Mouse (Mus musculus) brain, adult 10 weeks (tissue): ENCODE results near the gene Prss3. TPM values are rescaled to one million over a fixed set of nuclear protein-coding genes. Genes with fewer than 3 reads are reported as not detected.

Experiments
- polyA plus RNA-seq: library from polyadenylated mRNA; stranded (reverse); fragments of 350-450 nt; fragmentation: Illumina TruSeq; extraction: RNeasy Lipid Tissue Mini Kit (QIAGEN cat#74804); gene quantifications from one replicate; pipeline ENCODE4 v1.2.3, GENCODE M21; 2015; ENCODE audit warnings: low read depth, low replicate concordance

Prss3 gene
- not detected for polyA plus RNA-seq

DNA sequence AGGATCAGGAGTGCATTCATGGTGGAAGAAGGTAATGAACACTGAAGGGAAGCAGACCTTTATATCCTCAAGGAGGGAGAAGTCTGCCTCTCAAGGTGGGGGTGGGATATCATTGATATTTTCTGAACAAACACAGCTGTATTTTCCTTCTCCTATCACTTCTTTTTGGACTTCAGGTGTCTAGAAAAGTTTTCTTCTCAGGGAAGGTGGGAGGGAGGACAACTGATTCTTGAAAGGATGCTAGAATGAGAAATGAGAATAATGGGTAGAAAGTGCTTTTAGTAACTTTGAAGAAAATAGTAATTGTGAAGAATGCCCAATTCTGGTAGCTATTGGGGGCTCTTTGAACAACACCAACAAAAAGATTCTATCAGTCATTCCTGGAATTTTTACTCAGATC lies at the start of gene Prss3:
Prss3 (minus strand) TSS at position 101 of the 400 bp plus-strand sequence.

GRCm38 (mm10) chr6:41392056-41392455 lies 14.6 kb upstream of the Prss3 start, which contains the start of gene Gm5771:
Gene Gm5771, plus strand, starts transcription at chr6:41392356.

GRCm38 (mm10) chr6:41353932-41354331 lies 23.5 kb downstream of the Prss3 start, which contains the start of gene Try10:
Gene Try10, plus strand, starts transcription at chr6:41354105.

Other genes starting within 250 kb of the Prss3 start
- gene Try4, start 75.4 kb downstream of the Prss3 start, polyA plus RNA-seq = not detected
- not detected for gene Try5, start 60.8 kb downstream of the Prss3 start, polyA plus RNA-seq
- not detected for gene Try10, start 23.6 kb downstream of the Prss3 start, polyA plus RNA-seq
- not detected for gene Gm5771, start 14.7 kb upstream of the Prss3 start, polyA plus RNA-seq
- gene Gm10334, start 68.5 kb upstream of the Prss3 start, polyA plus RNA-seq = 0.86 TPM
- not detected for gene Prss1, start 81.3 kb upstream of the Prss3 start, polyA plus RNA-seq
- gene Prss2, start 144.1 kb upstream of the Prss3 start, polyA plus RNA-seq = not detected
- gene Ephb6, start 227.8 kb upstream of the Prss3 start, polyA plus RNA-seq = 86.6 TPM